Mouse (Mus musculus): ENCODE results near the gene Xpnpep1.

Gene Xpnpep1

DNA sequence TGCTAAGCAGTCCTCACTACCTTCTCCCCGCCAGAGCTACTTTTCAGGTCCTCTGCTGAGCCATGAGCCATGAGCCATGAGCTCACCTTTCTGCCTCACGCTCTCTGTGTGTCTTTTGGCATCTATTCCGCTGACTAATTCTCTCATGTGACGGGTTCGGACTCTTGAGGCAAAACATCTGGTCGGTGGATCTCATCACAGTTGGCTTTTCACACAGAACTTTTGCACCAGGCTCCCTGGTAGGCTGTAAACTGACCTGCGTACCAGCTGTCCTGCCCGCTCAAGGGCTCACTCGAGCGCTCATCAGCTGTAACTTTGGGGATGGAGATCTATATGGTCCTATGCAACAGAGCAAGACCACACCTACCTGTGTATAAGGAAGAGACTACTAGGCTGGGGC, 26.9 kb upstream of the Xpnpep1 start:
- intact Hi-C loops (cut with DNase I): no loop called here

DNA sequence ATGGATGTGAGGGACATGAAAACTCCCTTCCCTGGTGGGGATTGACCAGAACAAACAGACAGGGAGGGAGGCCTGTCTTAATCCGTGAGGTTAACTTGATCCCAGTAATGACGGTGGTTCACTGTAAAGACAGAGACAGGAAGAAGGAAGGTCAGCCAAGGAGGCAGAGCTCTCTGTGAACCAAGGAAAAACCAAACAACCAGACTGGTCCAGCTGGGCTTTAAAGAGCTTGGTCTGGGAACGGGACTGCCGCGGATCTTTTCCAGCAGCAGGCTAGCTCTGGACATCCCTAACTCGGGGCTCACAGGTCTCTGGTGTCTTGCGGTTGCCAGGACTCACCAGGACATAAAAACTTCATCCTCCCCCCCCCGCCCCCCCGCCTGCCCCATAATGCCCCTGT, 26.5 kb upstream of the Xpnpep1 start:
- intact Hi-C loops (cut with DNase I): no loop called here

DNA sequence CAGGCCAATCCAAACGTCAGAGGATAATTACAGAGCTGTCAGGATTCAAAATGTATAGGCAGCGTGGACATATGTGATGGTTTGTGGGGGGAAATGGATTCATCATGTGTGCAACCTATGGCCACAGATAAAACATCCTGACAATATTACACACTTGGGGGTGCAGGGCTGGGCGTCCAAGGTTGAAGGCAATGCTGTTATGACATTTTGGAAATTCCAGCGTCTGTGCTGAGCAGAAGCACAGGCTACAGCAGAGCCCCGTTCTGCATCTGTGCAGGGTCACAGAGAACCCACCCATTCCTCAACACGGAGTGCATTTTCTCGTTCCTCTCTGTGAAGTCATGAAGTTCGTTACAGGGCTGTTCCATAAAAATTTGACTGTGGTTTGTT, 25.0 kb upstream of the Xpnpep1 start:
- intact Hi-C loops (cut with DNase I): no loop called here

DNA sequence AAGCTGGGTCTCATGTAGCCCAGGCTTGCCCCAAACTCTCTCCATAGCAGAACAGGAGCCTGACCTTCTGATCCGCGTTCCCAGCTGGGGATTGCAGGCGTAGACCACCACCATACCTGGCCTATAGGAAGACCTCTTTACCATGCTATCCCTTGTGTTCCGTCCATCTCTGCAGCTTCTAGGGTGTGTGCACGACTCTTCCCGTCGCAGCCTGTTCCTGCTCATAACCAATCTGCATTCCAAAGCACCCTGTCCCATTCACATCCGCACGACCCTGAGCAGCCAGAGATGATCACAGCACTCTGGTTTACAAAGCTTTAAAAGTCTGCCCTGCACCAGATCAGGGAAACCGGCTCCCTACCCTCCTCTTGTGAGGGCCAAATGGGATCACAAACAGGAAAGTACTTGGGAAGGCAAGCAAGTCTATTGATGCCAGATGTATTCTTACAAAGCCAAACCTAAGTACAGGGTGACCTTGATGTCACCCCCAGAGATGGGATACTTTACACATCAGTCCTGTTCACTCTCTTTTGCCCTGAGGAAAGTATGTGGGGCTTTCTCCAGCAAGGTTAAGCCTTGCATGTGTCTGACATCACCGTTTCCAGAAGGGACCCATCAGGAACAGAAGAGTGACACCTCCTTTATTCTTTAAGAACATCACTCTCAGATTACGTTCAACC, 24.4 kb upstream of the Xpnpep1 start:
- intact Hi-C loops (cut with DNase I): no loop called here

DNA sequence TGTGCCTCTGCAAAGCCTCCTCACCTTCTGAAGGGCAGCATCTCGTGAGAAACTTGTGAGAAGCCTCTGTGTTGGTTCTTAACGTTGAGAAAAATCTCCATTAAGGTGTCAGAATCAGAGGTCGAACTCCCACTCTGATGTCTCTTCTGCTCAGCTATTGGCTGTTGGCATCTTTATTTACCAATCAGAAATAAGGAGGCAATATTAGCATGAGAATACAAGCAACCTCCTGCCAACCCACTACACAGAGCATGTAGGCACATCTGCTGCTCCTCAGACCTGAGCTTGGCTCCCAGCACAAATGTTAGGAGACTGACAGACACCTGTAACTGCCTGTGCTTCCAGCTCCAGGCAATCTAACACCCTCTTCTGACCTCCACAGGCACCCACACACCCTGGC, 22.0 kb upstream of the Xpnpep1 start:
- intact Hi-C loops (cut with DNase I): no loop called here

DNA sequence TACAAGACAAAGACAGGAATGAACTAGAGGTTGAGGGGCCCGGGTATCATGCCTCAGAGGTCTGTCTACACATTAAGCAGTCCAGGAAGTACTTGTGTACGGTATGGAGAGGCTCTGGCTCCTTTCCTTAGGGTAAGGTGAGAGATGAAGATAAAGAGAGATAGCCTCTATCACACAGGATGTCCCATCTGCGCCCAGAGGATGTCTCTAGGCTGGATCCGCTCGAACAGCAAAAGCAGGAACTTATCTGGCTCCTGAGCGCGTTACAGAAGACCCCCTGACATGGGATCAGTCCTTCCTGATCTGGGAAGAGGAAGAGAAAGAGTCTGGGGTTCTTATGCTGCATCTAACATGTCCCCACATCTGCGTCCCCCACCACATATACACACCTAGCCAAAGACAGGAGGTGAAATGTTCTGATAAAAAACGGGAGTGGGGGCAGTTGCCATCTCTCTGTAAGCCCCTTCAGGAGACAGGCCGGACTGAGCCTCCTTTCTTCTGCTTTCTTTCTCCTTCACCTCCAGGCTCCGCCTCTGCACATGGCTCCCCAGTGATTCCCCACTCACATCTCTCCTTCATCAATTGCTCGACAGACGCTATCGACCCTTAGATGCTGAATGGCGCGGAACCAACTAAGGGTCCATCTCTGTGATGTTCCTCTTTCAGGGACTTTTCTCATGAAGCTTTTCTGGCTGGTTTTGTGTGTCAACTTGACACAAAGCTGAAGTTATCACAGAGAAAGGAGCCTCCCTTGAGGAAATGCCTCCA, 19.5 kb upstream of the Xpnpep1 start:
- intact Hi-C loops (cut with DNase I): no loop called here

DNA sequence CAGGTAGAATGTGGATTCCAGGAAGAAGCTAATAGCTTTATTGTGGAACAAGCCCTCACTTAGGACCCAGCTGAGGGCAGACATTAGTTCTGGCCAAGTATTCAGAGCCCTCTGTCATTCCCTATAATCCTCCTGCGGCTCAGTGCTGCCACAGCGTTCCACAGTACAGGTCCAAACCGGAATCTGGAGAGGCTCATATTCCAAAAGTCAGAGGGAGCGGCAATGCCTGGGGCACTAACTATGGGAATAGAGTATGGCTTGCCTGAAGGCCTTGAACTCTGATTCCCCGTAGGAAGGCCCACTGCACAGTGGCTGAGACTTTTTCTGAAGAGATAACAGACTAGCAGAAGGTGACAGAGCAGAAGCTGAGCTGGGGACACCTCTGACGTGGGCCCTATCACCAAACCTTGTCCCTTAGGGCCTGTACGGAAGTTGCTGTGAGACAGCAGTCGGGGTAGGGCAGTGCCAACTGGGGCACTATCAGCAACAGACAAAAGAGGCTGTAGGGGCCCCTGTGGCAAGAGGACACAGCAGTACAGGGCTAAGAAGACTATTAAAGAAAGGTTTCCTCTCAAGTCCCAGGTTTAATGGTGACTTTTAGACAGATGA, 18.8 kb upstream of the Xpnpep1 start:
- intact Hi-C loops (cut with DNase I): no loop called here

DNA sequence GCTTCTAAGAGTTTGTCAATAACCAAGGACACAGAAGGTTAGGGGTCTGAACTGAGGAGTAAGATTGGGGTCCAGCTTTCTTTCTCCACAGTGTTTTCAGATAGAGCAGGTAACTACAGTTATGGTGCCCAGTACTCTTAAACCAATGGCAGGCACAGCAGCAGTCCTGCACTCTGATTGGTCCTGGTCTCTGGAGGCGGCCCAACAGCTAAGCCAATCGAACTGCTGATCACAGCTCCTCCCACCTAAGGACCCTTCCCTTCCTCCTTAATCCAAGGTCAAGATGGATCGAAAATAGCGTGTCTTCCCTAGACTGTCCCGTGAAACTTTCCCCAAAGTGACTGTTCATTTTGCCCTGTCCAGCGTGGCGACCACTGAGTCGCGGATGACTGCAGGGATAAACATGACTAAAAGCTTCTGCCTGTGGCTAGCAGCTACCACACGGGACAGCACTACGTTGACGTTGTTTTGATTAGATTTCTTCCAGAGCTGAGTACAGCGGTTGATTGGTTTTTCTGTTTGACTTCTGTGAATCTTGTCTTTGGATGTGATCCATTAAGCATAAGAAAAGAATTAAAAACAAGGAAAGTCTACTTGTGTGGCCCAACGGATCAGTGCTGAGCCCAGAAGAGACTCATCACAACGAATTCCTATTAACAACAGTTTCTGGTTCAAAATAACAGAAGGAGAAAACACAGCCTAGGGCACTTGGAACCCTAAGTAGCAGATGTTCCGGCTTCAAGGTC, 18.1 kb upstream of the Xpnpep1 start:
- intact Hi-C loops (cut with DNase I): no loop called here

DNA sequence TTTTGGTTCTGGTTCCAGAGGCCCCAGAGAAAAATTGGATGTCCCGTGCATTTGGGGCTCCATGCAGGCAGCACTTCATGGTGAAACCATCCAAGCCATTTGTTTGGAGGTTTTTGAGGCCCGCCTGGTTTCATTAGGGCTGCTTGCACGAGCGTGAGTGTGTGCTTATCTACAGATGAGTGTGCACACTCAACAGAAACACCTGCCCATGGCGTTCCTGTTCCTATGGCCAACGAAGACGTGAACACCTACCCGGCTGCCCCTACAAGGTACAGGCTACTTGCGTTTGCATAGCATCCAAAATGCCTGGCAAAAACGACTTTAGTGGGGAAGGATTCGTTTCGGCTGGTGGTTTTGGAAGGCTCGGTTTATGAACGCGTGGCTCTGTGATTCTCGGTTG, 13.3 kb upstream of the Xpnpep1 start:
- intact Hi-C loops (cut with DNase I): no loop called here

DNA sequence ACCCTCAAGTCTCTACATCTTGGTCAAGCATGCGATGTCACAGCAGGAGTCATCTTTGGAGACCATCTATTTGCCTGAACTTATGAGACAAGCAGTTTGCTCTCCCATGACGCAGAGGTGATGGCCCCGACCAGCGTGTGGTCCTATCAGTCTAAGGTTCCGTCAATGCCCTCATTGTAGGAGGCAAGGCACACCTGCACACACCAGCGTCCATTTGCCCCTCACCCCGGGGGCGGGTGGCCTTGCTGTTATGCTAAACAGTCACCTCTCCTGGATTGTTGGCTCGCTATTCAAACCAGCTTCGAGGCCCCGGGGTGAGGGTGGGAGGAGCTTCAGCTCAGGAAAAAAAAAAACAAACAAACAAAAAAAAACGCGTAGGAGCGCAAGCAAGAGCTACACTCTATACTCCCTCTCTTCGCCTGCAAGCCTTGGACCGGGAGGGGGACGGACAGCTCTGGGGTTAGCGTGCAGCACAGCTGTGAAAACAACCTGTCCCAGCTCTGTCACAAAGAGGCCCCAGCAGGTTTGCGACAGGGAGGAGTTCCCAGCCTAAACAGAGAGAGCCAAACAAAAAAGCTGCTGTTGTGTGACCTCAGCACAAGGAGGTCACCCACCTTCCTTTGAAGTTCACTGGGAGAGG, 12.1 kb upstream of the Xpnpep1 start:
- intact Hi-C loops (cut with DNase I): no loop called here

DNA sequence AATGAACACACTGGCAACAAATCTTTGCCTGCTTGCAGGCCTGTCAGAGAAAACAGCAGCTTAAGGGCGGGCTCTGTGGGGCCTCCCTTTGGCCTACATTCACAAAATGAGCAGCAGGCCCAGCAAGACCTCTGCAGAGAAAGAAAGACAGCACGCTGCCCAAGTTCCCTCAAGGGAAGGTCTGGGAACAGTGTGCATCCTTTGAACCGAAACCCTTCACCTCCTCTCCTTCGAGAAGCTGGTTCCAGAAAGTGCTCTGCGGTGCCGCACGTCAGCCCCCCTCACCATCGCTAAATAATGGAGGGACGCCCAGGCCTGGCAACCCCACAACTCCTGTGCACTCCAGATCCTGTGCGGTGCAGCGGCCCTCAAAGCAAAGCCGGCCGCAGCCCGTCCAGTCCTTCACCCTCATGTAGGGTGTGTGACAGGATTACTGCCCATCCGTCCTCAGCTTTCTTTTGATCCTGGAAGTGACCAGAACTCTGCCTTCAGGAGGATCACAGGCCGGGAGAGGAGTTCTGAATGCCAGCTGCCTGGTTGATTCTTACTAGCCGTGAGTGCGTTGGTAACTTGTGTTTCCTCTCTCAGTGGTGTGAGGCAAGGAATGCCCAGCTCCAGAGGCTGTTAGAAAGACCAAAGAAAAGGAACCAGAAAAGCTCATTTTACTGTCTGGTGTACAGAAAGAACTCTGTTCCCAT, 11.4 kb upstream of the Xpnpep1 start:
- intact Hi-C loops (cut with DNase I): no loop called here

DNA sequence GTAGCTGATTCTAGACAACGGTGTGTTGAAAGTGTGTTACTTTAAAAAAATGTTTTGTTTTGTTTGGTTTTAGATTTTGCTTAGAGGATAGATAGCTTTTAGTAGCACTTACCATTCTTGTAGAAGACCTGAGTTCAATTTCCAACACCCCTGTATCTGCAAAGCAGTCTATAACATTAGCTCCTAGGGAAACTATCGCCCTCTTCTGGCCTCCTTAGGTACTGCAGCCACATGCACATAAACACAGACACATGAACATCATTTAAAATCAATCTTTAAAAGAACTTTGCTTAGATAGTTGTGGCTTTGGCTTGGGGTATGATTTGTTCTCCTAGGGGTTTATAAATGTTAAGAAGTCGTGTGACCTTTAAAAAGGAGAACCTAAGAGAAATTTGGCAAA, 10.1 kb upstream of the Xpnpep1 start:
- intact Hi-C loops (cut with DNase I): no loop called here

DNA sequence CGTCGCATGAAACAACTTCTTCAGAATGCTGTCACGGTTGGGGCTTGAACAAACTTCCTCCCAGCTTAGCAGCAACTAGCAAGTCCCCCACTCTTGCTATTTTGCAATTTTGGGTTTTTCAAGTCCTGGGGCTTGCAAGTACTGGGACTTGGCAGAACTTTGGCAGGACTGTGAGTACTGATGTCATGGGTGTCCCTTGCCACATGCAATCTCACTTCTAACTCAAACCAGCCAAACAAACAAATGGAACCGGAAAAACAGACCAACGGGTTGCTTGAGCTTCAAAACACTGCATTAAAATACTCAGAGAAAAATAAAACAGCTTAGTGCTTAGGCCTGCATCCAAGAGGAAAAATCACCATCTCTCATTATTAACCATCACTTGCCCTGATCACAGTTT, 7.2 kb upstream of the Xpnpep1 start:
- intact Hi-C loops (cut with DNase I): no loop called here

DNA sequence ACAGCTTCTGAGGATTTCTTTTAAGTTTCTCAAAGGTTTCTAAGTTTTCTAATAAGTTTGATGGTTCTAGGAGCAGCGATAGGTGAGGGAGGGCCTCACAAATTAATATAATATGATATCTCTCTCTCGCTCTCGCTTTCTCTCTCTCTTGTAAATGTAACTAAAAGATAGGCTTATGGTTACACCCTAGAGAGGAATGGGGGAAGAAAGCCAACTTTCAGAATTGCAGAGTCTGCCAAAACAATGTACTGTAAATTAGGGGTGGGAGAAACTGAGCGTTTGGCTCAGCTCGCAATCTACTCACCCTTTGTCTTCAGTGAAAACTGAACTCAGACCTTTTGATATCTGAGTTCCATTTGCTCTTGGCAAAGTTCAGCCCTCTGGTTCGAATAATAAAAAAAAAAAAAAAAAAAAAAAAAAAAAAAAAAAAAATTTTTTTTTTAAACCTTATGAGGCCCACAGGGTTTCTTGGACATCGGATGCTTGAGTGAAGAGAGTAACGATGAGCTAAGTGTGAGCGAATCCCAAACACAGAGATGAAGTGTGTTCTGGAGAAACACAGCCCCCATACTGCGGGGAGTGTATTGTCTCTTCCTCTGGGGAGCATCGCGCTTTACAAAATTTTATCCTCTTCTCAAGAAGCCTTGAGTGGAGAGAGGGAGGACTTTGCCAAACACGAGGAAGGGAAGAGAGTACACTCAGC, 3.6 kb upstream of the Xpnpep1 start:
- intact Hi-C loops (cut with DNase I): no loop called here

DNA sequence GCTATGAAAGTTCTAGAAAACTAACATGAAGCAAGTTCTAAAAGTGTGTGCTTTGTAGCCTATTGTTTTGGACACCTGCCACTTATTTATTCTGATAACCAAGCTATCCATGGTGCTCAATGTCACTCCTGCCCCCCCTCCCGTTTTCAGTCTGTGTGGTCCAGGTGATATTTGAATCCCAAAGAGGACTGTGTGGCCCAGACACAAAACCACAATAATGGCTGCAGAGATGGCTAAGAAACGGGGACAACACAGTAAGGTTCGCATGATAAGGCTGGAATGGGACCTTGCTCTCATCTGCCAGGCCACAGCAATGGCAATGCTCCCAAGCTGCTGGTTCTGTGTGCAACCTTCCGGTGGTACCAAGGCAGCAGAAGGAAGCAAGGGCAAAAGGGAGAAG, 1.6 kb upstream of the Xpnpep1 start:
- intact Hi-C loops (cut with DNase I): no loop called here

DNA sequence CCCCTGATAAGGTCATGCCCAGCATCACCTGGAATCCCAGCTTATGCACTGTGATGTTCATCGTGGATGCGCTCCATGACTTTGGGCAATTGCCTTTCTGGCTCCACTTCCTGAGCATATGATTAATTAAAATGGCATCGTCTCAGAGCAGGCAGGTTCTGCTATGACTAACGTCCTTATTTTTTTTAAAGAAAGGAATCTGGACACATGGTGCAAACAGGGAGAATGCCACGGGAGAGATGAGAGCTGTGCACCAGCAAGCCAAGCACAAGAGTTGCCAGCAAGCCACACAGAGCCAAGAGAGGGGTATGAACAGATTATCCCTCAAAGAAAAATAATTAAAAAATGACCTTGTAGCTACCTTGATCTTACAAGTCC, 1.1 kb upstream of the Xpnpep1 start:
- intact Hi-C loops (cut with DNase I): no loop called here

DNA sequence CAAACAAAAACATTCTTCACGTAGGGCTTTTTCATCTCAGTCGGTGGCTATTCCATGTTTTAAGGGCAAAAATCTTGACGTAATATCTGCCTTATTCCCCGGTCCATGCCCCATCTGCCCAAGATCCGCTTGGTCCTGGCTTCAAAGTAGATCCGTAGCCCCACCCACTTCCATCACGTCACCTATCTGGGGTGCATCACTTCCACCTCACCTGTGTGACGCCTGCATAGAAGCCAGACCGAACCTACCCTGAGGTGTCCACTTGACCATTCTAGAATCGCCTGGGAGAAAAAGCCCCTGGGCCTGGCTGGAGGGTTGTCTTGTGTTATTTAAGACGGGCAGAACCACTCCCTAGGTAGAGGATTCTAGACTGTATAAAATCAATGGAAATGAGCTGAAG, 924 bp downstream of the Xpnpep1 start:
- intact Hi-C loops (cut with DNase I): loop anchor here (5.0 kb wide), 1 partner anchor 103 kb away; the partner anchor contains the start of gene Add3

DNA sequence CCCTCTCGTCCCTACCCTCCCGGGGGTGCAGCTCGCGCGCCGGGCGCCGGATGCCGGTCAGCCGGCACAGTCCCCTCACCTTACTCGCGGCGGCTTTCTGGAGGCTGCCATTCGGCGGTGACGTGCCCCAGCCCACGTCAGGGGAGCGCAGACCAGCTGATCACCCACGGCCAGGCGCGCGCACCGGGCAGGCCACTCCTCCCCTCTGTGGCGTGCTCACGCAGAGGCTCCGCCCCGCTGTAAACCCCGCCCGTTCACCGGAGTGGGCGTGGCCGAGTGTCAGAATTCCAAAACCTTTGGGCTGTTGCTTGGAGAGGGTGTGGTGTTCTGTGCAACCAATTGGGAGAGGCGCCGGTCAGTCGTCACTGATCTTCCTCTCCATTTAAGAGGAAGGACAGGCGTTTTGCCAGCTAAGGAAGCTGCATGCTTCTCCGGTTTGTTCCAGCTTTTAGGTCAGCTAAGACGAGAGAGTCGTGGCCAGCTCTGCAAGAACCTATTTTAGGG, 1.5 kb downstream of the Xpnpep1 start:
- intact Hi-C loops (cut with DNase I): loop anchor here (5.0 kb wide), 1 partner anchor 104 kb away; the partner anchor contains the start of gene Add3

DNA sequence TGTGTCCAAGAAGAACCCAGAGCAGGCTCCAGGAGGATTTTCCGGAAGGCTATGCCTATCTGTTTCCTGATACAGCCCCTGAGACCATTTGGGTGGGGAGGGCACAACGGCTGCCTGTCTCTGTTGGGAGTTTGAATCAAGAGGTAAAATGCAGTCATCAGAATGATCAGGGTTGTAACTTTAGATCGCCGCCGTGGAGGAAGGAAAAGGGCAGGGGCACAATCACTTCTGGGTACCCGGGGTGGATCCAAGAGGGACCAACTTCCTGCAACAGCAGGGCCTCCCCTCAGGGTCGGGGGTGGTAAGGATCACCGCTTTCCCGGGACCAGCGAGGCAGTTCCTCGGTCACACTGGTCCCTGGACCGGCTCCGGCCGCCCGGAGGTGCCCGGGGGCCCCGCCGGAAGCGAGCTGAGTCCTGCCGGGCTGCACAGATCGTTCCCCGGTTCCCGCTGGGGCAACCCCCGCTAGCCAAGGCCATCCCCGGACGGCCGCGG, 2.0 kb downstream of the Xpnpep1 start:
- intact Hi-C loops (cut with DNase I): loop anchor here (5.0 kb wide), 1 partner anchor 104 kb away; the partner anchor contains the start of gene Add3
